Mouse (Mus musculus) embryonic facial prominence, embryonic 14.5 days (tissue): Measurements from ENCODE around the gene BC005624. TPM values are rescaled to one million over a fixed set of nuclear protein-coding genes. Genes with fewer than 3 reads are reported as not detected.
A peak's percentile ranks its signal among the peaks of the same experiment; 100 is the strongest.
"Not testable (repeated sequence)": the region's sequence is repeated elsewhere in the genome, so short reads cannot be mapped to it uniquely, and the experiment has no call there.

Experiments used
- ATAC-seq: fragments of 200-750 bp; cut with Nextera tagmentation; 2 replicates; pipeline ENCODE4 v1.8.0; 2017; ENCODE audit warnings: low read depth, moderate number of reproducible peaks, moderate TSS enrichment
- DNase-seq: peaks from one replicate; pipeline ENCODE4 v3.0.0-alpha.2; 2015; ENCODE audit warnings: low spot score
- H3K27ac ChIP-seq: fragments of 300-500 bp; sonication (generic); replicated peaks from 2 replicates; pipeline ENCODE4 v1.5.1; 2014; ENCODE audit warnings: low read depth, mild to moderate bottlenecking, low read length, moderate library complexity
- H3K27me3 ChIP-seq: fragments of 300-500 bp; sonication (generic); replicated peaks from 2 replicates; pipeline ENCODE4 v1.6.1; 2014; ENCODE audit warnings: low read length; ENCODE audit not compliant: control insufficient read depth, insufficient read depth
- H3K36me3 ChIP-seq: fragments of 300-500 bp; sonication (generic); 2 replicates; pipeline ENCODE4 v1.6.1; 2014; ENCODE audit warnings: low read length, mixed read lengths; ENCODE audit not compliant: control insufficient read depth, insufficient read depth
- H3K4me1 ChIP-seq: fragments of 300-500 bp; sonication (generic); 2 replicates; pipeline ENCODE4 v1.6.1; 2014; ENCODE audit warnings: antibody characterized with exemption, low read length; ENCODE audit not compliant: control insufficient read depth, insufficient read depth
- H3K4me2 ChIP-seq: fragments of 300-500 bp; sonication (generic); 2 replicates; pipeline ENCODE4 v1.6.1; 2014; ENCODE audit warnings: low read depth, mild to moderate bottlenecking, low read length, moderate library complexity, mixed read lengths
- H3K4me3 ChIP-seq: fragments of 300-500 bp; sonication (generic); 2 replicates; pipeline ENCODE4 v1.5.1; 2014; ENCODE audit warnings: low read depth, mild to moderate bottlenecking, low read length
- H3K9ac ChIP-seq: fragments of 300-500 bp; sonication (generic); 2 replicates; pipeline ENCODE4 v1.6.1; 2014; ENCODE audit warnings: low read depth, mild to moderate bottlenecking, low read length, moderate library complexity, mixed read lengths
- H3K9me3 ChIP-seq: fragments of 300-500 bp; sonication (generic); 2 replicates; pipeline ENCODE4 v1.6.1; 2016; ENCODE audit warnings: low read length; ENCODE audit not compliant: control insufficient read depth
- WGBS: fragments of 180-500 bp; shearing (Covaris S2); extraction: QIAGEN DNeasy Blood & Tissue Kit; methylation state at CpG from one replicate; pipeline ENCODE4 v1.1.7; 2014; 5-methylcytosine and 5-hydroxymethylcytosine counted together
- polyA plus RNA-seq: library from polyadenylated mRNA; unstranded; fragments of >200 nt; fragmentation: Nextera tagmentation; extraction: Ambion mirVana; gene quantifications from 2 replicates; pipeline ENCODE4 v1.2.1, GENCODE M21; 2014

BC005624 gene
- polyA plus RNA-seq, 1 experiment from 2014 or later, result 46.7 TPM

DNA sequence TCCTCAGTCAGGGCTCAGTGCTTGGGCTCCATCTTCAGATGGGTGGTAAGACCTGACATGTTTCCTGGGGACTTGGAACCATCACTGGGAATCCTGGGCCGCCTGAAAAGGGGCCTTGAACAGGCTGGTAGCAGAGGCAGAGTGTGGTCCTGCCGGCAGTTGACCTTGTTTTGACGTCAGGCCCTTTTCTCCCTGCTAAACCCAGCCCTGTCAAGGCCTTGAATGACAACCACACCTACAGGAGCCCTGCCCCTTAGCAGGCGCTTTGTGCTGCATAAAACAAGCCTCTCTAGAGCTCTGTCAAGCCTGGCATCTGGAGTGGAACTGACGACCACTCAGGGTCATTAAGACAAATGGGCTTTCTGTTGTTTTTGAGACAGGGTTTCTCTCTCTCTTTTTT is 22.1 kb downstream of the BC005624 start:
- H3K9me3 ChIP-seq, result no peaks in the 10 kb centered on the region
- no peak overlapping the region for H3K9ac ChIP-seq
- WGBS, result 55% methylated on average over 5 of the region's 5 CpGs
- ATAC-seq, result no peak
- no peaks in the 10 kb centered on the region for H3K27me3 ChIP-seq
- H3K4me1 ChIP-seq, result peaks cover 3% of the 10 kb centered on the region; the same call in 1 of the 2 replicates
- no peak overlapping the region for H3K4me3 ChIP-seq
- no peak overlapping the region for H3K27ac ChIP-seq
- DNase-seq, result no peak
- H3K36me3 ChIP-seq, result peaks cover 98% of the 10 kb centered on the region
- no peak overlapping the region for H3K4me2 ChIP-seq

DNA sequence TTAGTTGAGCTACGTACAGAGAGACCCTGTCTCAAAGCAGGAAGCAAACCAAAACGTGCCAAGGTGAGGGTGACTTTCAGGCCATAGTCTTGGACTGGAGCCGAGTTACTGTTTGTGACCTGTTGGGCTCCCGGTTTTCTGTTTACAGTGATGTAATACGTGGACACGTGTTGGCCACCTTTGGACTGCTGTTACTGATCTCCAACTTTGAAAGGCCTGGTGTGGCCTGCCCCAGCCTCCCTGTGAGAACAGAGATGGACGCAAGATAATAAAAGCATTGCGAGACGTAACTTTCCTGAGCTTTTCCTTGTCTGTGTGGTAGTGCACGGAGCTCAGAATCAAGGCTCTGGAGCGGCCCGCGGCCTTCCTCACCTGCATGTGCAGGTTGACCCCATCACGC is 23.3 kb downstream of the BC005624 start:
- no peak overlapping the region for H3K9ac ChIP-seq
- H3K4me2 ChIP-seq, result no peak overlapping the region
- H3K36me3 ChIP-seq, result peaks cover 89% of the 10 kb centered on the region
- H3K27ac ChIP-seq, result no peak overlapping the region
- ATAC-seq, result no peak
- DNase-seq, result no peak
- no peaks in the 10 kb centered on the region for H3K27me3 ChIP-seq
- H3K9me3 ChIP-seq, result no peaks in the 10 kb centered on the region
- WGBS, result 92% methylated on average over 14 of the region's 14 CpGs
- H3K4me3 ChIP-seq, result no peak overlapping the region
- peaks cover 14% of the 10 kb centered on the region for H3K4me1 ChIP-seq

DNA sequence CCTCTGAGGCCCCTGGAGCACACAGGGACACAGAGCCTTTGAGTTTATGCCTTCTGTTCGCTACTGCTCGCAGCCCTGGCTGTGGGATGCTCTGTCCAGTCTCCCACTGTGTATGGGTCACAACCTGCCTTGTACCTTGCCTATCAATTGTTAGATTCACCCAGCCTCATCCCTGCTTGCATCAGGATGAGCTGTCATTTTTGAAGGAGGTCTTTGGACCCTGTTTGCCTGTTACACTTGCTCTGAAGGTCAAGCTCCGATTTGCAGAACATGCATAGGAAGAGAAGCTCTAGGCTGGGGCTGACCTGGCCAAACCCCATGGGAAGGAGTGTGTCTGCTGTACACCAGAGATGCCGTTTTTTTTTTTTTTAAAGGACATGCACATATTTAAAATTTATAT is 24.5 kb downstream of the BC005624 start:
- H3K36me3 ChIP-seq, result peaks cover 76% of the 10 kb centered on the region
- ATAC-seq, result no peak
- H3K9me3 ChIP-seq, result no peaks in the 10 kb centered on the region
- no peak overlapping the region for H3K4me2 ChIP-seq
- no peaks in the 10 kb centered on the region for H3K27me3 ChIP-seq
- WGBS, result 88% methylated on average over 4 of the region's 4 CpGs
- H3K9ac ChIP-seq, result no peak overlapping the region
- H3K4me3 ChIP-seq, result no peak overlapping the region
- H3K27ac ChIP-seq, result no peak overlapping the region
- no peak for DNase-seq
- peaks cover 17% of the 10 kb centered on the region for H3K4me1 ChIP-seq

DNA sequence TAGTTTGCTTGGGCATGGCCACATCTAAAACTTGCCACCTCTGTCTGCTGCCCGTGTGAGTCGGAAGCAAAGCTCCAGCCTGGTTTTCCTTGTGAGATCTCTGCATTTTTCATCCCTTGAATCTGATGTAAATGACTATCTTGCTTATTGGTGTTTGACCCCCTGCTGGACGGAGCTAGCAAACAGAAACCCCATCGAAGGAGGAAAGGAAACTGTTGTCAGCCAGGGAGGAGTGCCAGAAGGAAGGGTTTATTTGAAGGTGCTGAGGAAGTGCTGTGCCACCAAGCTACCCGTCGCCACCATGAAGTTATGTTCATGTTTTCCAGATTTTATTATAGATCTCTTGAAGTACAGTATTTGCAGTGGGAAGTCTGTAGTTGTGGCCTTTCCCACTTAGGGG is 27.2 kb downstream of the BC005624 start:
- Histone ChIP-seq H3K9me3 (no peaks in the 10 kb centered on the region), H3K4me3 (no peak overlapping the region), H3K27me3 (no peaks in the 10 kb centered on the region), H3K4me1 (peaks cover 20% of the 10 kb centered on the region), H3K36me3 (peaks cover 51% of the 10 kb centered on the region), H3K9ac (peak overlapping the region; percentile 89), H3K27ac (no peak overlapping the region), H3K4me2 (peak overlapping the region; percentile 78)
- no peak for DNase-seq
- WGBS, result 63% methylated on average over 6 of the region's 6 CpGs
- ATAC-seq, result no peak

DNA sequence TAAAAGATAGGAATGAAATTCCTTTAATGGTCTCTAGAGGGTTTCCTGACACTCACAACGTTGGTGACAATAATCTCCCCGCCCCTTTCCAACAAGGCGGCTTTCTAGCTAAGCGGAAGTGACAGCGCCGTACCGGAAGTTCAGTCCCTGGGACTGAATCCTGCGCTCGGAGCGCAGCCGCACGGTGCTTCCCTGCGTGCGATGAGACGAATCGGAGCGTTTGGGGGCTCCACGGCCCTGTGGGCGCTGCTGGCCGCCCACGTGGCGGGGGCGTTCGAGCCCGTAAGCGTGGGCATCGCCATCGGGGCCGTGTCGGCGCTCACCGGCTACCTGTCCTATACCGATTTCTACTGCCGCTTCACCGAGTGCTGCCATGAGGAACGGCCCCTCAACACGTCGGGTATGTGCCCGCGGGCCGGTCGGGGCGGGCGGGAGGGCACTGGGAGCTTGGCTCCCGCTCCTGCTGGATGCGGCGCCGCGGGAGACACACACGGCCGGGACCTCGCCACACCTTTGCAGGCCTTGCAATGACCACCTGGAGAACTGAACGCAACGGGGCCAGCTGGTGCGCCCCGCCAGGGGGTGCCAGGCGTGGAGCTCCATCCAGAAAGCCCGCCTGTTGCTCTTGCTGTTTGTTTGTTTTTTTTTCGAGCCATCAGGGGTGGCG is 29.0 kb downstream of the BC005624 start, which contains the start of gene Tor1b:
Gene Tor1b, plus strand, starts transcription at position 136 of the 667 bp plus-strand sequence.
- WGBS, result under 1% methylated on average over 53 of the region's 60 CpGs
- no peaks in the 10 kb centered on the region for H3K27me3 ChIP-seq
- no peaks in the 10 kb centered on the region for H3K9me3 ChIP-seq
- peaks cover 20% of the 10 kb centered on the region for H3K4me1 ChIP-seq
- H3K4me2 ChIP-seq, result peak within 1 kb of the TSS; percentile 78
- peaks cover 33% of the 10 kb centered on the region for H3K36me3 ChIP-seq
- DNase-seq (peak; percentile 96), ATAC-seq (peak; percentile 92)
- peak within 1 kb of the TSS; percentile 84 for H3K27ac ChIP-seq
- H3K4me3 ChIP-seq, result peak within 1 kb of the TSS; percentile 86
- H3K9ac ChIP-seq, result peak within 1 kb of the TSS; percentile 89

DNA sequence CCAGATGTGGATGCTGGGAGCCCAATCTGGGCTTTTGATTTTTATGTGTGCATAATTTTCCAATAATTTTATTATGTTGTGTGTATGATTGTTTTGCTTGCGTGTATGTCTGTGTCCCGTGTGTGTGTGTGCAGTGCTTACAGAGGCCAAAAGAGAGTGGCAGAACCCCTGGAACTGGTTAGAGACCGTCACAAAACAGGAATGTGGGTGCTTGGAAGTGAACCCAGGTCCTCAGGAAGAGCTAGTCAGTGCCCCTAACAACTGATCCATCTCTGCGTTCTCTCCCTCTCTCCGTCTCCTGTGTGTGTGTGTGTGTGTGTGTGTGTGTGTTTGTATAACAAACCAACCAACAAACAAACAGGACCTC is 29.6 kb downstream of the BC005624 start:
- H3K36me3 ChIP-seq, result peaks cover 28% of the 10 kb centered on the region
- H3K4me1 ChIP-seq, result peaks cover 20% of the 10 kb centered on the region
- ATAC-seq (0 out of 2 replicates have a peak, but pooled peaks have one; percentile 19), DNase-seq (no peak)
- WGBS, result 22% methylated on average over 5 of the region's 5 CpGs
- H3K9ac ChIP-seq, result peak overlapping the region; percentile 89
- peak overlapping the region; percentile 86 for H3K4me3 ChIP-seq
- H3K9me3 ChIP-seq, result no peaks in the 10 kb centered on the region
- H3K4me2 ChIP-seq, result peak overlapping the region; percentile 78
- H3K27me3 ChIP-seq, result no peaks in the 10 kb centered on the region
- peak overlapping the region; percentile 84 for H3K27ac ChIP-seq

DNA sequence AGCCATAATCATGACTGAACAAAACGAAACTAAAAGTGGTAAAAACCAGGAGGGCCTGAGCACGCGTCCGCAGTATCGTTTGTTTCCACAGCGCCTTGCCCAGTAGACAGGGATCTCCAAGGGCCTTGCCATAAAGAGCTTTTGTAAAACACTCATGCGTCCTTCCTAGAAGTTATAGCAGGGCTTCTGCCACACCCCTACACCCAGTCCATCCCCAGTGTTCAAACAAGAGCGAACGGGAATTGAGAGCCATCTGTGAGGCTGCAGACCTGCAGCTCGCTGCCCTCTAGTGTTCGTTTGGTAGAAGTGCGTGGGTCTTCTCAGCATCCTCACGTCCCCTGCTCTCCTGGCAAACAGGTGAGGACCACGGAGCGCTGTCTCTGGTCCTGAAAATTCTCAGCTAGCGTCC is 39.4 kb downstream of the BC005624 start:
- H3K9ac ChIP-seq, result no peak overlapping the region
- no peaks in the 10 kb centered on the region for H3K36me3 ChIP-seq
- H3K9me3 ChIP-seq, result no peaks in the 10 kb centered on the region
- H3K27ac ChIP-seq, result no peak overlapping the region
- H3K4me1 ChIP-seq, result no peaks in the 10 kb centered on the region
- peak overlapping the region; percentile 30 for H3K4me3 ChIP-seq
- peak; percentile 80 for ATAC-seq
- peak; percentile 93 for DNase-seq
- no peaks in the 10 kb centered on the region for H3K27me3 ChIP-seq
- H3K4me2 ChIP-seq, result peak overlapping the region; percentile 45
- WGBS, result 27% methylated on average over 16 of the region's 16 CpGs

DNA sequence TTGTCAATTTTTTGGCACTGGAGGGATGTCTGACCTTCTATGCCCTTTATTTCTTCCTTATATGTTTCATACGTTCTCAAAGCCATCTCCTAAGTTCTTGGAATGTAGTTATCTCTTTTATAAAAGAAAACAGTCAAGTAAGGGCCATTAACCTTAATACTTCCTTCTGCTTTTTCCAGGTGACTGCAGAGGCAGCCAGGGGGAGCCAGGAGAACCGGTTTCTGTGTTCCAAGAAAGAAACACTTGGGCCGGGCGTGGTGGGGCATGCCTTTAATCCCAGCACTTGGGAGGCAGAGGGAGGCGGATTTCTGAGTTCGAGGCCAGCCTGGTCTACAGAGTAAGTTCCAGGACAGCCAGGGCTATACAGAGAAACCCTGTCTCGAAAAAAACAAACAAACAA is 39.9 kb downstream of the BC005624 start:
- H3K36me3 ChIP-seq, DNase-seq, H3K9me3 ChIP-seq, ATAC-seq, H3K4me2 ChIP-seq, H3K9ac ChIP-seq, H3K4me3 ChIP-seq, H3K27me3 ChIP-seq, H3K4me1 ChIP-seq, H3K27ac ChIP-seq: not testable (repeated sequence)
- WGBS, result 39% methylated on average over 7 of the region's 7 CpGs

DNA sequence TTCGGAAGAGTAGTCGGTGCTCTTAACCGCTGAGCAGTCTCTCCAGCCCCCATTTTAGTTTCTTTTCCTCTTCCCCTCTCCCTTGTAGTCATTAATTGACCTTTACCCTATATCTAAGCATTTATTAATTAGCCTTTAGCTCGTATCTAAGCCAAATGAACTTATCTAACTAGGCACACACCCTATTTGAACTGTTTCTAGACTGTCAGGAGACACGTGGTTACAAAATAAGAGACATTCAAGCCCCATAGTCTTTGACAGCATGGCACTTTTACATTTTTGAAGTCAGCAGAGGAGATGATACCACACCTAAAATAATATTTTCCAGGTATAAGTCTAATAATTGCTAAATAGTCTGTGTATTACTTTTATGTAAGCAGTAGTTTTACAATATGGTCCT is 40.4 kb downstream of the BC005624 start:
- DNase-seq (no peak), ATAC-seq (no peak)
- 81% methylated on average over 5 of the region's 5 CpGs for WGBS
- no peak overlapping the region for H3K9ac ChIP-seq
- no peaks in the 10 kb centered on the region for H3K36me3 ChIP-seq
- H3K9me3 ChIP-seq, result no peaks in the 10 kb centered on the region
- no peak overlapping the region for H3K27ac ChIP-seq
- no peak overlapping the region for H3K4me2 ChIP-seq
- no peak overlapping the region for H3K4me3 ChIP-seq
- H3K27me3 ChIP-seq, result no peaks in the 10 kb centered on the region
- H3K4me1 ChIP-seq, result no peaks in the 10 kb centered on the region
